Mouse (Mus musculus) midbrain, embryonic 16.5 days (tissue): ENCODE measurements around the gene Cntrl. TPM values are rescaled to one million over a fixed set of nuclear protein-coding genes. Genes with fewer than 3 reads are reported as not detected.

Source experiments
- ATAC-seq: fragments of 200-750 bp; cut with Nextera tagmentation; 2 replicates; pipeline ENCODE4 v1.8.0; 2017; ENCODE audit warnings: moderate TSS enrichment
- H3K27ac ChIP-seq: fragments of 300-500 bp; sonication (generic); 2 replicates; pipeline ENCODE4 v1.5.1; 2014; ENCODE audit warnings: mild to moderate bottlenecking, low read length, mixed read lengths
- H3K27me3 ChIP-seq: fragments of 300-500 bp; sonication (generic); 2 replicates; pipeline ENCODE4 v1.6.1; 2014; ENCODE audit warnings: low read depth, low read length, mixed read lengths; ENCODE audit not compliant: control insufficient read depth, insufficient read depth
- H3K36me3 ChIP-seq: fragments of 300-500 bp; sonication (generic); 2 replicates; pipeline ENCODE4 v1.6.1; 2014; ENCODE audit warnings: mild to moderate bottlenecking, low read length, moderate library complexity, mixed read lengths; ENCODE audit not compliant: control insufficient read depth, insufficient read depth
- H3K4me1 ChIP-seq: fragments of 300-500 bp; sonication (generic); 2 replicates; pipeline ENCODE4 v1.6.1; 2014; ENCODE audit warnings: mild to moderate bottlenecking, low read length, mixed read lengths; ENCODE audit not compliant: control insufficient read depth, insufficient read depth
- H3K4me2 ChIP-seq: fragments of 300-500 bp; sonication (generic); 2 replicates; pipeline ENCODE4 v1.6.1; 2014; ENCODE audit warnings: mild to moderate bottlenecking, low read length, mixed read lengths
- H3K4me3 ChIP-seq: fragments of 300-500 bp; sonication (generic); 2 replicates; pipeline ENCODE4 v1.5.1; 2014; ENCODE audit warnings: low read depth, mild to moderate bottlenecking, low read length, moderate library complexity, mixed read lengths
- H3K9ac ChIP-seq: fragments of 300-500 bp; sonication (generic); 2 replicates; pipeline ENCODE4 v1.6.1; 2014; ENCODE audit warnings: low read depth, low read length, mixed read lengths
- H3K9me3 ChIP-seq: fragments of 300-500 bp; sonication (generic); replicated peaks from 2 replicates; pipeline ENCODE4 v1.6.1; 2014; ENCODE audit warnings: mild to moderate bottlenecking, low read length, mixed read lengths; ENCODE audit not compliant: control insufficient read depth, poor library complexity, severe bottlenecking
- WGBS: fragments of 180-500 bp; shearing (Covaris S2); extraction: QIAGEN DNeasy Blood & Tissue Kit; methylation state at CpG from one replicate; pipeline ENCODE4 v1.1.7; 2014; 5-methylcytosine and 5-hydroxymethylcytosine counted together
- polyA plus RNA-seq: library from polyadenylated mRNA; unstranded; fragments of >200 nt; fragmentation: Nextera tagmentation; extraction: Ambion mirVana; gene quantifications from 2 replicates; pipeline ENCODE4 v1.2.1, GENCODE M21; 2015

The Cntrl gene
- polyA plus RNA-seq, 1 experiment from 2014 or later: 10.6 TPM

GRCm38 (mm10) chr2:35160206-35160605 lies 50.9 kb downstream of the Cntrl start:
- Histone ChIP-seq H3K36me3 (peaks cover 24% of the 10 kb centered on the region), H3K9me3 (no peaks in the 10 kb centered on the region), H3K9ac (no peak overlapping the region), H3K27me3 (no peaks in the 10 kb centered on the region), H3K4me3 (no peak overlapping the region), H3K27ac (no peak overlapping the region), H3K4me1 (no peaks in the 10 kb centered on the region), H3K4me2 (no peak overlapping the region)
- 67% methylated on average over 5 of the region's 5 CpGs for WGBS
- no peak for ATAC-seq

- Histone ChIP-seq H3K4me2 (no peak overlapping the region), H3K9me3 (no peaks in the 10 kb centered on the region), H3K4me1 (no peaks in the 10 kb centered on the region), H3K36me3 (peaks cover 21% of the 10 kb centered on the region), H3K27me3 (no peaks in the 10 kb centered on the region), H3K4me3 (no peak overlapping the region), H3K9ac (no peak overlapping the region), H3K27ac (no peak overlapping the region)
- ATAC-seq: no peak
- 92% methylated on average over 4 of the region's 4 CpGs for WGBS
Measured at GRCm38 (mm10) chr2:35161846-35162488, 52.7 kb downstream of the Cntrl start.

GRCm38 (mm10) chr2:35163396-35163795 lies 54.1 kb downstream of the Cntrl start:
- Histone ChIP-seq H3K27ac (no peak overlapping the region), H3K9ac (no peak overlapping the region), H3K27me3 (no peaks in the 10 kb centered on the region), H3K9me3 (no peaks in the 10 kb centered on the region), H3K4me1 (no peaks in the 10 kb centered on the region), H3K4me3 (no peak overlapping the region), H3K36me3 (peaks cover 24% of the 10 kb centered on the region), H3K4me2 (no peak overlapping the region)
- ATAC-seq: no peak
- WGBS: 91% methylated on average over 5 of the region's 5 CpGs

GRCm38 (mm10) chr2:35165416-35165815 lies 56.1 kb downstream of the Cntrl start:
- Histone ChIP-seq H3K27me3 (no peaks in the 10 kb centered on the region), H3K36me3 (peaks cover 28% of the 10 kb centered on the region), H3K4me2 (no peak overlapping the region), H3K4me3 (no peak overlapping the region), H3K9ac (no peak overlapping the region), H3K27ac (no peak overlapping the region), H3K9me3 (no peaks in the 10 kb centered on the region), H3K4me1 (no peaks in the 10 kb centered on the region)
- no peak for ATAC-seq
- WGBS: 96% methylated on average over 13 of the region's 13 CpGs

- ATAC-seq: no peak
- Histone ChIP-seq H3K4me3 (no peak overlapping the region), H3K27me3 (no peaks in the 10 kb centered on the region), H3K4me2 (no peak overlapping the region), H3K36me3 (peaks cover 42% of the 10 kb centered on the region), H3K27ac (no peak overlapping the region), H3K9me3 (no peaks in the 10 kb centered on the region), H3K9ac (no peak overlapping the region), H3K4me1 (no peaks in the 10 kb centered on the region)
- WGBS: 92% methylated on average over 5 of the region's 5 CpGs
Measured at GRCm38 (mm10) chr2:35166816-35167215, 57.5 kb downstream of the Cntrl start.

DNA sequence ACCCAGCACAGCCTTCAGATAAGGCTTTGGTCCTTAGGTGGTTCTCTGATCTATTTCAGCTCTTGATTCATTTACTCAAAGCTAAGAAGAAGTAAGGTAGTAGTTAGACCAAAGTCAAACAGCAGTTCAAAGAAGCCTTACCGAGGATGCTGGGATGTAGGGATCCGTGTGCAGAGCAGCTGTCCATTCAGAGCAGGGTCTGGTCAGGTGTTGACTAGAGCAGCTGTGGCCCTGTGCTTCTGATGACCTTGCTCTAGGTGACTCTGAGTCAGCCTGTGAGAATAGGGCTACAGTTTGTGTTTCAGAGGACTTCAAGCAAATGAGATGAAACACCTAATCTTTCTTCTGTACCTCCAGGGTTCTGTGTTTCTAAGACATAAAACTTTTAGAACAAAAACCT lies 60.2 kb downstream of the Cntrl start:
- H3K27ac ChIP-seq: no peak overlapping the region
- no peak for ATAC-seq
- no peaks in the 10 kb centered on the region for H3K4me1 ChIP-seq
- H3K9ac ChIP-seq: no peak overlapping the region
- no peak overlapping the region for H3K4me2 ChIP-seq
- 92% methylated on average over 2 of the region's 2 CpGs for WGBS
- peaks cover 42% of the 10 kb centered on the region for H3K36me3 ChIP-seq
- no peaks in the 10 kb centered on the region for H3K27me3 ChIP-seq
- no peaks in the 10 kb centered on the region for H3K9me3 ChIP-seq
- no peak overlapping the region for H3K4me3 ChIP-seq

- no peak overlapping the region for H3K4me2 ChIP-seq
- H3K4me1 ChIP-seq: no peaks in the 10 kb centered on the region
- WGBS: 91% methylated on average over 10 of the region's 10 CpGs
- no peak overlapping the region for H3K27ac ChIP-seq
- no peaks in the 10 kb centered on the region for H3K9me3 ChIP-seq
- H3K36me3 ChIP-seq: peaks cover 49% of the 10 kb centered on the region
- no peaks in the 10 kb centered on the region for H3K27me3 ChIP-seq
- no peak overlapping the region for H3K9ac ChIP-seq
- no peak for ATAC-seq
- H3K4me3 ChIP-seq: no peak overlapping the region
Measured at GRCm38 (mm10) chr2:35171341-35171861, 62.1 kb downstream of the Cntrl start.

DNA sequence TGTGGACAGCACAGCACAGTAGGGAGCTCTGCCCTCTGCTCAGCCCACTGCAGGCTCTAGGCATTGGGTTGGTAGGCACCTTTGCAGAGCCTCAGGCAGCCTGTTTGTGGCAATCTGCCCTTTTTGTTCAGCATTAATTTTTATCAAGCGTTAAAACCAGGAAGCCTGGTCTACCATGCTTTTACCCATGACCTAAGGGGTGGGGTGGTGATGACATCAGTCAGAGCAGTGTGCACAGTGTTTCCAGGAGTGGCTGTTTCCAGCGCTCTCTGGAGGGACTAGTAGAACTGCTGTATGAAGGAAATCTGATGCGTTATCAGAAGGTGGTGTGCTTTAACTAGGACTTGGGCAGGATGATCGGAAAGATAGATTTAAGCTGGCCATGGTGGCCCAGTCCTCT lies 63.0 kb downstream of the Cntrl start:
- no peak overlapping the region for H3K4me2 ChIP-seq
- H3K27me3 ChIP-seq: no peaks in the 10 kb centered on the region
- no peak for ATAC-seq
- H3K4me1 ChIP-seq: no peaks in the 10 kb centered on the region
- no peak overlapping the region for H3K9ac ChIP-seq
- no peak overlapping the region for H3K4me3 ChIP-seq
- no peak overlapping the region for H3K27ac ChIP-seq
- H3K36me3 ChIP-seq: peaks cover 46% of the 10 kb centered on the region
- 94% methylated on average over 4 of the region's 4 CpGs for WGBS
- no peaks in the 10 kb centered on the region for H3K9me3 ChIP-seq

DNA sequence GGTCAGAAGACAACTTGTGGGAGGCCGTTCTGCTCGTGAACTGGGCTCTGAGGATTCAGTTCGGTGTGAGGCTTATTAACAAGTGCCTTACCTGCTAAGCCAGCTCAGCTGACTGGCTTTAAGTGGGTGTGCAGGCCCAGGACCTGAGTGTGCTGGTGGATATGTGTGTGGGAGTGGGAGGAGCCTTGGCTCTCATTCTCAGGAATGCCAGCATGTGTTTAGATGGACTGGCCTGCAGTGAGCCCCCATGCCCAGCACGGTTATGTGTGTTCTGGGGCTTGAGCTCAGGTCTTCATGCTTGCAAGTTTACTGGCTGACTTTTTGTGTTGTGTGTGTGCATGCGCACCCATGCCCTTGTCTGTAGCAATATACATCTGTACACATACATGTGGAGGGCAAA lies 64.4 kb downstream of the Cntrl start:
- H3K27me3 ChIP-seq: no peaks in the 10 kb centered on the region
- ATAC-seq: no peak
- H3K4me3 ChIP-seq: no peak overlapping the region
- no peak overlapping the region for H3K9ac ChIP-seq
- H3K9me3 ChIP-seq: no peaks in the 10 kb centered on the region
- no peaks in the 10 kb centered on the region for H3K4me1 ChIP-seq
- H3K4me2 ChIP-seq: no peak overlapping the region
- H3K27ac ChIP-seq: no peak overlapping the region
- 95% methylated on average over 5 of the region's 5 CpGs for WGBS
- peaks cover 41% of the 10 kb centered on the region for H3K36me3 ChIP-seq
